Comparison of ENCODE assay signal across 10 mouse cellular contexts in genomic region chr8:12400611-12401390, GRCm38 (mm10). TPM values are rescaled to one million over a fixed set of nuclear protein-coding genes. Genes with fewer than 3 reads are reported as not detected.
DNase-seq lines count a peak whose midpoint lies in the region; ATAC-seq lines count a peak whose summit lies in the region.
"Had no signal": no experiment of that assay in that cellular context is flagged by ENCODE, and none has a peak within 500 bp of the region (broad histone marks: within the 10 kb centered on the region; RNA-seq: fewer than 3 reads in every experiment).

No protein-coding gene starts in this region.

- 2% methylated on average over 43 of the region's 44 CpGs for WGBS in liver, embryonic 11.5 days
- under 1% methylated on average over 42 of the region's 44 CpGs for WGBS in embryonic facial prominence, embryonic 13.5 days
- under 1% methylated on average over 44 of the region's 44 CpGs for WGBS in intestine, embryonic 15.5 days
- under 1% methylated on average over 42 of the region's 44 CpGs for WGBS in midbrain, embryonic 14.5 days

- no peak overlapping the region for H3K27ac ChIP-seq in liver, embryonic 11.5 days (ENCODE audit: low read depth, low read length)
- H3K27ac ChIP-seq in embryonic facial prominence, embryonic 13.5 days = no peak overlapping the region
- no peak overlapping the region for H3K27ac ChIP-seq in intestine, embryonic 15.5 days
- H3K27ac ChIP-seq in midbrain, embryonic 14.5 days (replicated peaks; ENCODE audit: low read depth, low read length) = peak overlapping the region; percentile 75

- no peak overlapping the region for H3K4me3 ChIP-seq in liver, embryonic 11.5 days (ENCODE audit: low read depth, low read length)
- H3K4me3 ChIP-seq in embryonic facial prominence, embryonic 13.5 days = peak overlapping the region; percentile 7; the same call in 1 of the 2 replicates
- H3K4me3 ChIP-seq in intestine, embryonic 15.5 days (replicated peaks) = no peak overlapping the region; the same call in 1 of the 2 replicates
- H3K4me3 ChIP-seq in midbrain, embryonic 14.5 days (replicated peaks; ENCODE audit: low read depth, low read length) = peak overlapping the region; percentile 34
- H3K4me3 ChIP-seq: megakaryocyte, embryonic 14.5 days had no signal

- no peaks in the 10 kb centered on the region for H3K9me3 ChIP-seq in liver, embryonic 11.5 days (ENCODE audit: control insufficient read depth, low read length)
- H3K9me3 ChIP-seq in embryonic facial prominence, embryonic 13.5 days = no peaks in the 10 kb centered on the region
- no peaks in the 10 kb centered on the region for H3K9me3 ChIP-seq in intestine, embryonic 15.5 days
- H3K9me3 ChIP-seq in midbrain, embryonic 14.5 days (ENCODE audit: control insufficient read depth, low read length) = no peaks in the 10 kb centered on the region
- H3K9me3 ChIP-seq: megakaryocyte, embryonic 14.5 days had no signal

- H3K4me1 ChIP-seq in liver, embryonic 11.5 days (replicated peaks; ENCODE audit: control insufficient read depth, insufficient read depth, low read length) = no peaks in the 10 kb centered on the region; the same call in 1 of the 2 replicates
- H3K4me1 ChIP-seq in embryonic facial prominence, embryonic 13.5 days = peaks cover 22% of the 10 kb centered on the region
- H3K4me1 ChIP-seq in intestine, embryonic 15.5 days (replicated peaks) = peaks cover 19% of the 10 kb centered on the region
- H3K4me1 ChIP-seq in midbrain, embryonic 14.5 days (ENCODE audit: control insufficient read depth, insufficient read depth, low read length) = peaks cover 32% of the 10 kb centered on the region; the same call in 1 of the 2 replicates

- H3K36me3 ChIP-seq in liver, embryonic 11.5 days (ENCODE audit: control insufficient read depth, insufficient read depth, low read length) = no peaks in the 10 kb centered on the region
- no peaks in the 10 kb centered on the region for H3K36me3 ChIP-seq in embryonic facial prominence, embryonic 13.5 days
- H3K36me3 ChIP-seq in intestine, embryonic 15.5 days = no peaks in the 10 kb centered on the region
- no peaks in the 10 kb centered on the region for H3K36me3 ChIP-seq in midbrain, embryonic 14.5 days (ENCODE audit: control insufficient read depth, insufficient read depth, low read length)

- no peak overlapping the region for H3K4me2 ChIP-seq in liver, embryonic 11.5 days
- peak overlapping the region; percentile 31 for H3K4me2 ChIP-seq in embryonic facial prominence, embryonic 13.5 days
- no peak overlapping the region for H3K4me2 ChIP-seq in intestine, embryonic 15.5 days (replicated peaks)
- H3K4me2 ChIP-seq in midbrain, embryonic 14.5 days (ENCODE audit: low read length) = peak overlapping the region; percentile 64

- ATAC-seq in liver, embryonic 11.5 days (replicated peaks; ENCODE audit: low FRiP score) = no peak
- ATAC-seq in embryonic facial prominence, embryonic 13.5 days (ENCODE audit: insufficient number of reproducible peaks, insufficient read depth, low FRiP score, low TSS enrichment, low read depth) = 0 out of 2 replicates have a peak, but pooled peaks have one; percentile 16
- ATAC-seq in intestine, embryonic 15.5 days = peak; percentile 45
- ATAC-seq in midbrain, embryonic 14.5 days (ENCODE audit: low FRiP score, low TSS enrichment) = peak; percentile 67
- ATAC-seq in erythroblast, adult 5-6 weeks (replicated peaks; ENCODE audit: low FRiP score, poor library complexity, severe bottlenecking) = no peak

- no peak overlapping the region for H3K9ac ChIP-seq in liver, embryonic 11.5 days (ENCODE audit: low read depth, low read length)
- no peak overlapping the region for H3K9ac ChIP-seq in embryonic facial prominence, embryonic 13.5 days
- no peak overlapping the region for H3K9ac ChIP-seq in intestine, embryonic 15.5 days
- H3K9ac ChIP-seq in midbrain, embryonic 14.5 days (replicated peaks; ENCODE audit: low read length) = peak overlapping the region; percentile 51

- H3K27me3 ChIP-seq in liver, embryonic 11.5 days (replicated peaks; ENCODE audit: control insufficient read depth, insufficient read depth, low read length) = peaks cover 95% of the 10 kb centered on the region
- H3K27me3 ChIP-seq in embryonic facial prominence, embryonic 13.5 days = peaks cover 96% of the 10 kb centered on the region
- peaks cover 87% of the 10 kb centered on the region for H3K27me3 ChIP-seq in intestine, embryonic 15.5 days (replicated peaks)
- H3K27me3 ChIP-seq in midbrain, embryonic 14.5 days (ENCODE audit: control insufficient read depth, insufficient read depth, low read length) = peaks cover 27% of the 10 kb centered on the region

- DNase-seq in liver, embryonic 11.5 days (ENCODE audit: low spot score) = peak; percentile 48
- DNase-seq in liver = no peak
- peak; percentile 73 for DNase-seq in midbrain, embryonic 14.5 days
- DNase-seq in lung, postnatal 14 days = no peak
- DNase-seq in adipocyte (ENCODE audit: low spot score) = no peak

RNA-seq across cellular contexts. Expression of gene Sox1, which starts 5.7 kb away (rescaled TPM):
- not detected in 2 replicates for polyA plus RNA-seq in liver, embryonic 11.5 days (2014; fragmentation: Nextera tagmentation; extraction: Ambion mirVana)
- not detected in 2 replicates for polyA plus RNA-seq in embryonic facial prominence, embryonic 13.5 days (2015; fragmentation: Nextera tagmentation; extraction: Ambion mirVana)
- not detected in 2 replicates for polyA plus RNA-seq in intestine, embryonic 15.5 days (2015; fragmentation: Nextera tagmentation; extraction: Ambion mirVana)
- polyA plus RNA-seq in midbrain, embryonic 14.5 days (2014; fragmentation: Nextera tagmentation; extraction: Ambion mirVana) = 3.4 and 3.8 TPM in 2 replicates
- not detected in 2 replicates for total RNA-seq in erythroblast, adult 5-6 weeks (2015; ENCODE audit: low replicate concordance)
- not detected in 2 replicates for total RNA-seq in erythroblast, adult 5-6 weeks (2017; ENCODE audit: low replicate concordance)
- polyA plus RNA-seq: heart, embryonic 14.5 days had no signal

Comparison
In these comparisons a context has a peak if more than half of its experiments do, and no peak if none do; other contexts are left out.
1. DNase-seq: peak in liver, embryonic 11.5 days (single experiment) and midbrain, embryonic 14.5 days (single experiment); none in liver (single experiment), lung, postnatal 14 days (single experiment) and adipocyte (single experiment).
2. ATAC-seq: peak in embryonic facial prominence, embryonic 13.5 days (single experiment), intestine, embryonic 15.5 days (single experiment) and midbrain, embryonic 14.5 days (single experiment); none in liver, embryonic 11.5 days (single experiment) and erythroblast, adult 5-6 weeks (single experiment).
3. H3K4me2 ChIP-seq: peak in embryonic facial prominence, embryonic 13.5 days (single experiment) and midbrain, embryonic 14.5 days (single experiment); none in liver, embryonic 11.5 days (single experiment) and intestine, embryonic 15.5 days (single experiment).
4. H3K4me3 ChIP-seq: peak in embryonic facial prominence, embryonic 13.5 days (single experiment) and midbrain, embryonic 14.5 days (single experiment); none in liver, embryonic 11.5 days (single experiment) and intestine, embryonic 15.5 days (single experiment).